Mouse (Mus musculus) retina, adult 2 months (tissue): ENCODE results near the gene Skida1.

Experiments
- DNase-seq: peaks from one replicate; pipeline ENCODE4 v3.0.0-alpha.2; 2012; ENCODE audit warnings: low read depth, low spot score

Gene Skida1

GRCm38 (mm10) chr2:18055929-18056785 lies 7.3 kb upstream of the Skida1 start:
- peak; percentile 85 for DNase-seq

DNA sequence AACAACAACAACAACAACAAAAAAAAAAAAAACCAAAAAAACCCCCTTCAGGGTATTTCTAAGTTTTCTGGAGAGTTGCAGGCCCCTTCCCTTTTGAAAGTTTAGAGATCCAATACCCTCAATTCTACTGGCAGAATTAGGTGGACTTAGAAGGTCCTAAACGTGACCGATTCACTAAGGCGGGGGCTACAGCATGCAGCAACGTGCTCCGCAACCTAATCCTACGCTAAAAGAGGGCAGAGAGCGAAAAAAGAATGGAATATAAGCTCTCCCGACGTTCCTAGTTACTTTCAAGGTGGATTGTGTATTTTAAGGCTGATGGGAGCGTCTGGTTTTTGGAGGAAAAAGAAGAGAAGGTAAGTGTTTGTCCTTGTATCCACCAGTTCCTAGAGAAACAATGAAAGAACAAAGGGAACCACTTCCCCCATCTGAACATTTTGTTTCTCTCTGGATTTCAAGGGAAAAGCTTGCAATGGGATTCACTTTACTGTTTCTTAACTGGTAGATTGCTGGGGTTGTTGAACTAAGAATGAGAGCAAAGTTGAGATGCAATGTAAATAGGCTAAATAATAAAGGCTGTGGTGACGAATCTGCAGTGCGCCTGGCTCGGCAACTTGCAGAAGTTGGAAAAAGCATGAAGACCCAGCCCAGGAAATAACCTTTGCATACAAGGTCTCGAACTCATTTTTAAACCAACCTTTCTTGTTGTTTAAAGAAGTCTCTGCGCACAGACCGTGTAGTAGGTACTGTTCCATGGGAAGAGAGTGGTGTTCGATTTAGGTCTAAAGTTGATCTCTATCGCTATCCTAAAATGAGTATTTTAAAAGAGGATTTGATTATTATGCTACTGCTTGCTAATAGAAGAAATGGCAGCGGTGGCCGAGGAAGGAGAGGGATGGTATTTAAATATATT lies 6.4 kb upstream of the Skida1 start, which contains the start of gene Mllt10:
TSS of gene Mllt10 (plus strand) at position 222 of the 913 bp plus-strand sequence.
- DNase-seq: no peak

- no peak for DNase-seq
These were observed 5.2 kb upstream of the Skida1 start for GRCm38 (mm10) chr2:18053951-18054530.

- no peak for DNase-seq
These were observed 4.5 kb upstream of the Skida1 start for GRCm38 (mm10) chr2:18053243-18053950.

- DNase-seq: no peak
These were observed 3.7 kb upstream of the Skida1 start for GRCm38 (mm10) chr2:18052581-18052980.

DNA sequence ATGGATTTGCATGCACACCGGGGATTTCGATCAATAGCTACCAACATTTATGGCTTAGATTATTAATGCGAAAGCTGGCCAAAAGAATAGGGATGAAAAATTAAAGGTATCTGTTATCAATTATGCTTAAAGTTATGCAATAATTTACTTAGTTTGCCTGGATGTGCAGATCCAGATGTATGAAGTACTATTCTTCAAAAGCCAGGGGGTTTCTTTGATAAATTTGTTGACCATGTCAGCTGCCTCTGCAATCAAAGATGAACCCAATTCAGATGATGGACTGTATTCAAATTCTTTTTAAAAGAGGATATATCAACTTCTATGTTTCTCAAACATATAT lies 3.0 kb upstream of the Skida1 start:
- no peak for DNase-seq

GRCm38 (mm10) chr2:18051026-18051830 lies 2.4 kb upstream of the Skida1 start:
- DNase-seq: no peak

DNA sequence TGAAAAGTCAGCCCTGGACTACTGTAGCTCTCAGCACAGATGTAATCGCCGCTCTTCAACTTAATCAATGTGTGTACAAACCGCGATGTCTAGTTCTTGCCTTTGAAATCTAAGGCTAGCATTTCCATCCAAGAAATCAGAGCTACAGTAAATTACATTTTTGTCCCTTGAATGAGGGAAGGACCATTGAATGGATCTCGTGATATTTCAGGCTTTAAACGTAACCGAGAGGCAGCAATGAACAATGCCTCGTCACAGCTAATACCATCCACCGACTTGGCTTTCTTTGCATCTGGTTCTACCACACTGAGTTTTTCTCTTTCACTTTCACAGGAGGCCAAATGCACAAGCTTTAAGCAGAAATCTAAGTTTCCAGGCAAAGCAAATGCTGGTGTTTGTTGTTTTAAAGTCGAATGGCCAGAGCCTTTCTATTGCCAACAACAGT lies 1.7 kb upstream of the Skida1 start:
- no peak for DNase-seq

DNA sequence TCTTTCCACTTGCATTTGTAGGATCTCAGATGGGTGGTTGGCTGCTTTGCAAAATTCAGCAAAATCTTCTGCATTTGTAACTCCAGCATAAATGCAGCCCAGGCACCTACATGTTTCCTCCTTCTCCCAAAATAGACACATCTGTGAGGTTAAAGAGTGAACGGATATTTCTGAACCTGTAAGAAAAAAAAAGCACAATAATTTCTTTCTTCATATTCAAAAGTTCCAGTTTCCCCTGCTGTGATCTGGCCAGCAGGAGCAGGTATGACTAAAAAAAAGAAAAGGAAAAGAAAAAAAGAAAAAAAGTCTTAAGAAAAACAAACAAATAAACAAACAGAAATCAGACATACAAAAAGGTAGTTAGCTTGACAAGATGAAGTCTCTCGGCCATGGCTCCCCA lies 1.2 kb upstream of the Skida1 start:
- DNase-seq: no peak

GRCm38 (mm10) chr2:18049279-18049821 lies 499 bp upstream of the Skida1 start:
- DNase-seq: no peak

DNA sequence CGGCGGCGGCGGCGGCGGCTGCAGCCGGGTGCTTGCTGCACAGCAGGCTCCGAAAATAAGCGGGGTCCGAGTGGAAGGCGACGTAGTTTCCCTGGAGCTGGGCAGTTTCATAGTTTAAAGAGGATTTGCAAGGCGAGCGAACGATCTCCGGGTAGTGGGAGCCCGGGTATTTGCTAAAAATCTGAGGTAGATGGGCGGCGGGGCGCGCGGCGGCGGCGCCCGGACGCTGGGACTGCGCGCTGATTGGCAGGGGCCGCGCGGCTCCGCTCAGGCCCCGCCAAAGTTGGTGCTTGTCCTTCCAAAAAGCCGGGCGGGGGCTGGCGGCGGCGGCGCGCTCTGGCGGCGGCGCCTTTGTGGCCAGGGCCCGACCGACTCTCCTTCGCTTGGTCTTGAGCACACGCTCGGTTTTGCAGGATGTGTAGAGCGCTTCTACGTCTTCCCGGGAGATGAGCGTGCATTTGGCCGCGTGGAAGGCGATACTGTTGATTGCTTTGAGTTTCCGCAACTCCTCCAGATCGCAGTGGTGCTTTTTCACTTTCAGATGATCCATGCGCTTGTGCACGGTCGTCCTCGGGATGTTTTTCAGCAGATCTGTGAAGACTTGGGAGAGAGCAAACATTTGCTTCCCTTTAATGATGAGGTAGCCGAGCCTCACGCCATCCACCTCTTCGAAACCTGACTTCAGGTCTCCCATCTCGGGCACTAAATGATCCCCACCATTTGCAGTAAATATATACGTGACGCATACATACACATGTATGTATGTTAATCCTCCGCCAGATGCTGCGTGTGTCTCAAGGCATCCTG lies 1.0 kb downstream of the Skida1 start:
- no peak for DNase-seq

DNA sequence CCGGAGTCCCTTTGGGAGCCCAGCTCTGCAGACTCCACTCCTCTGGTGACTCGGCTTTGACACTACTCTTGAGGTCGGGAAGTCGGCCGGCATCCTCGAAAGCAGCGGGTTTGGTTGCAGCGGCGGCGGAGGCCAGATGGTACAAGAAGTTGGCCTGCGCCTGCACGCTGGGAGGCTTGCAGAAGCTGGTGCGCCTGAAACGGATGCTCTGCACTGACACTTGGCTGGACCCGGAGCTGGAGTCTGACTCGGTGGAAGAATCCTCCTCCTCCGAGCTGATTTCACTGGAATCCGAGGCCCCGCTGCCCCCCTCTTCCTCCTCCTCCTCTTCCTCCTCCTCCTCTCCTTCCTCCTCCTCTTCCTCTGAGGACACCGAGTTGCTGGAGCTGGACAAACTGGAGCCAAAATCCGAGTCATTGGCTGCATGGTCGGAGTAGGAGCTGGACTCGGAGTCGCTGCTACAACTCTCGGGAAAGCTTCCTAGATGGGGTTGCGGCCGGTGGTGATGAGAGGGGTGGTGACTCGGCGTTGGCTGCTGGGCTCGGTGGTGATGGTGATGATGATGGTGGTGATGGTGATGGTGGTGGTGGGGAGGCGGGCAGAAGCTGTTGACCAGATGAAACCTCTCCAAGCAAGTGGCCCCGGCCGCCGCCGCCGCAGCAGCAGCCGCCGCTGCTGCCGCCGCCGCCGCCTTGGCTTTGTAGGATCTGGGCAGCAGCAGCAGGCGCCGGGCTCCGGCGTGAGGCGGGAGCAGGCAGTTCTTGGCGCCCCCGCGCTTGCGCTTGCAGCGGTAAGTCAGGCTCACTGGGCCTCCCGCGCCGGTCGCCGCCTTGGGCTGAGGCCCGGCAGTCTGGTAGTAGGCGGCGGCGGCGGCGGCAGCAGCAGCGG lies 1.8 kb downstream of the Skida1 start:
- no peak for DNase-seq

- DNase-seq: no peak
These were observed 2.7 kb downstream of the Skida1 start for GRCm38 (mm10) chr2:18046186-18046585.

GRCm38 (mm10) chr2:18045781-18046181 lies 3.1 kb downstream of the Skida1 start:
- no peak for DNase-seq

GRCm38 (mm10) chr2:18045143-18045780 lies 3.6 kb downstream of the Skida1 start:
- no peak for DNase-seq

DNA sequence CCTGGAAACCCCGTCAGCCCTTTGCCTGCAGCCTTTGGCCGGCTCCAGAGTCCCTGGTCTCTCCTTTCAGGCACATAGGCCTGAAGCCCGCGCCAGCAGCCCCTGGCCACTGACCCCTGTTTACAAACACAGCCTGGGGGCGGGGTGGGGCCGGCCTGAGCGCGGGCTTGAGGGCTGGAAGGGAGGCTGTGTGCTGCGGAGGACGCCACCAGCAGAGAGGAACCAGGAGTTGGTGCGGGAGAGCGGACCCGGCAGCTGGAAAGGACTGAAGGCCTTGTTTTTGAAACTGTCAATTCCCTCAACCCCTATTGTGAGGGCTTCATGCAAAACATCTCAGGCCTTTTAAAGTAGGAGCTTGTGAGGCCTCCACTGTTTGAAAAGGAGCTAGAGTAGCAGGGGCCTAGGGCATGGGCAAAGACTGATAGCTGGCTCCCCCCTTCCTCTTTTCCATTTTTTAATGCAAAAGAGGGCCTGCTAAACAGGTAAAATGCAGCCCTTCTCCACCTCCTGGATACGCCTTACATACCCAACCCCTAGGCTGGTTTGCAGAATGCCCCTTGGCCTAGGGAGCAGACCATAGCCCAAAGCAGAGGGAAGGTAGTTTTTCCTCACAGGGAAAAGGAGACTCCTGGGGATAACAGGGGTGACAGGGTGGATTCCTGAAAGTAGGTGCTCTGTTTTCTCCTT lies 7.5 kb downstream of the Skida1 start:
- no peak for DNase-seq
